Mouse (Mus musculus) adrenal gland, adult 18-20 months (tissue): ENCODE measurements around the gene Asb4. TPM values are rescaled to one million over a fixed set of nuclear protein-coding genes. Genes with fewer than 3 reads are reported as not detected.
A peak's percentile ranks its signal among the peaks of the same experiment; 100 is the strongest.
"Not testable (repeated sequence)": the region's sequence is repeated elsewhere in the genome, so short reads cannot be mapped to it uniquely, and the experiment has no call there.

Experiments
- DNase-seq, 2 experiments: peaks; one replicate each; pipeline ENCODE4 v3.0.0; 2021 to 2022; ENCODE audit warnings: low spot score in 2 of 2
- long read RNA-seq, 2 experiments: library from polyadenylated mRNA; stranded (forward); transcript quantifications; one replicate each; pipeline ENCODE4 v2.0.0; 2021
- total RNA-seq, 2 experiments: library from RNA; stranded (reverse); gene quantifications; 1 replicate in 1 of 2; 2 replicates in 1 of 2; pipeline ENCODE4 v1.2.3; 2021

The Asb4 gene
- 1 to 10 TPM in 1 of 2 experiments, under 1 TPM in 1; 0.80 to 1.1 TPM for total RNA-seq
- long read RNA-seq, experiment 1, partial matches to known transcripts: 1 of 1 reads
- long read RNA-seq, experiment 1, other reads (novel, unspliced or antisense): 0 of 1 reads
- long read RNA-seq, experiment 2, partial matches to known transcripts: 2 of 2 reads
- long read RNA-seq, experiment 2, other reads (novel, unspliced or antisense): 0 of 2 reads

DNA sequence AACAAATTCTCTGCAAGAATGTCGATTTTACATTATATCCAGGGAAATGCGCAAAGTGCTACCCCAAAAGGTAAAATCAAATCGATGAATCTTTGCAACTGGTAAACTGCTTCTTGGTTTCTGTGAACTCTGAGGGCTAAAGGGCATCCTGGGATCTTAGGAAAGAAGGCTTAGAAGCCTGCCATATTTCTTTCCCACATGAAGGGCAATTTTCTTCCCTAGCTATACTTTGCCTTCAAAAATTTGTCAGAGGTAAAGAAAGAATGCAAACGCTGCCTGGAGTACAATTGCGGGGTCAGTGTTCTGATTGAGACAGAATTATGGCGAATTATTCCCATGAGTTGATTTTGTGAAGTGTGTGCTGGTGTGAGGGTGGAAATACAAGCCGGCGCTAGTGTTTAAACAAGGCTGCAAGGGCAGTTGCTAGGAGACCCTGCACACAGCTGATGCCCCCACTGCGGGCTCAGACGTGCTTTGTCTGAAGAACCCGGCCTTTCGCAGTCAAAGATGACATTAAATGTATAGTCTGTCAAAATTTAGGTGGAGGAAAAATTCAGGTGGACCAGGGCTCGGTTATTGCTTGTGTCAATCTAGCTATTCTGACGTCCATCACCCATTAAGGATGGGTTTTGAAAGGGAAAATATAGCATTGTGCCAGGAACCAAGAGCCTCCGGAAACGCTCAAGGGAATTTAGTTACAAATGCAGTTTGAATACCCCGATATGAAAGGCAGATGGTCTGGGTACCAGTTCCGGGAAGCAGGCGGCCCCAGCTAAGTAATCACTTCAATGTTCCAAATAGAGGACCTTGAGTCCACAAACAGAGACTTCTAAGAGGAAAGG is at the start of gene Asb4:
Gene Asb4, plus strand, starts transcription at position 51 of the 842 bp plus-strand sequence.
- no peak for DNase-seq

DNA sequence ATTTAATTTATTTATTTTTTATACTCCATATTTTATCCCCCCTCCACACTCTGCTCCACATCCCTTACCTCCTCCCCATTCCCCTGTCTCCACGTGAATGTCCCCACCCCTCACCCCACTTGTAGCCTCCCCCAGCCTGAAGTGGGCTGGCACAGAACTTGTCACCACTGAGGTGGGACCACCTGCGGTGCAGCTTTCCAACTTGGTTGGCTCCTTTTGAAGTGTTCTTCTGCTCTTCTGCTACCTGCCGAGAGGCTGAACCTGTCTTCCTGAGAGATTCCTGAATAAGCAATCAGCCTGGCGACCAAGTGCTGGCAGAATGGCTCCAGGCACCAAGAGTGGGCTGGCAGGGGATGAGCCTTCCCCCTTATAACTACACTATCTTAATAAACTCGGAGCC is 49.2 kb upstream of the Asb4 start:
- no peak for DNase-seq

DNA sequence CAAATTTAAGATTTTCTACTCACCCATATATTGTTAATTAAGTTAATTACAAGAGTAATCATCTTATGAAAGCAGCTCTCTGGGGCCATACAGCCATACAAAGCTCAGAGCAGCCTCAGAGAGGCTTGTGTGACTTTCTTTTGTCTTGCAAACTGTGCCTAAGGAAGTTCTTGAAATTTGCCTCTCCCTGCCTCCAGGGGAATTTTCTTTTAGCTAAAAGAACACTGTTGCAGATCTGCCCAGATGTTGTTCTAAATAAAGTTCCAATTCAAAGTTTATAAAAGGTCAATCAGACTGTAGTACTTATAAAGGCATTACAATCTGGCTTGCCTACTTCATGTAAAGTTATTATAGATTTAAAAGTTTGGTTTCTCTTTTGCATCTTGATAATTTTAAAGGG is 47.2 kb upstream of the Asb4 start:
- not testable (repeated sequence) for DNase-seq

- not testable (repeated sequence) for DNase-seq
Observed at GRCm38 (mm10) chr6:5338781-5339180, 44.4 kb upstream of the Asb4 start.

DNA sequence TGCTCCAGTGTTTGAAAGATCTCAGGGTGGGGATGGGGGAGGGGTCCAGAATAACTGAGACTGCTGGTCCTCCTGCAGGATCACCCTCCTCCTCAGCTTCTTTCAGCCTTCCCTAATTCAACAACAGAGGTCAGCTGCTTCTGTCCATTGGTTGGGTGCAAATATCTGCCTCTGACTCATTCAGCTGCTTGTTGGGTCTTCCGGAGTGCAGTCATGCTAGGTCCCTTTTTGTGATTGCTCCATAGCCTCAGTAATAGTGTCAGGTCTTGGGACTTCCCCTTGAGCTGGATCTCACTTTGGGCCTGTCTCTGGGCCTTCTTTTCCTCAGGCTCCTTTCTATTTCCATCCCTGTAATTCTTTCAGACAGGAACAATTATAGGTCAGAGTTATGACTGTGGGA is 43.9 kb upstream of the Asb4 start:
- not testable (repeated sequence) for DNase-seq

- DNase-seq: no peak
Observed at GRCm38 (mm10) chr6:5344255-5344654, 38.9 kb upstream of the Asb4 start.

DNA sequence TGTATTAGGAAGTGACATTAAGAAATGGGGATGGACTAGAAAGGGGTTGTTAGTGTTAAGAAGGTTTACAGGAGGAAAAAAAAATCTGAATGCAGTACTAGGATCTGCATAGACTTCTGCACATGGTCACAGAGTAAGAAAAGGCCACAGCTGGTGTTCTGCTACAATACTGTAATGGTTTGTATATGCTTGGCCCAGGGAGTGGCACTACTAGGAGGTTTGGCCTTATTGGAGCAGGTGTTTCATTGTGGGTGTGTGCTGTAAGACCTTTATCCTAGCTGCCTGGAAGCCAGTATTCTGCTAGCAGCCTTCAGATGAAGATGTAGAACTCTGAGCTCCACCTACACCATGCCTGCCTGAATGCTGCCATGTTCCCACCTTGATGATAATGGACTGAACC is 25.3 kb upstream of the Asb4 start:
- DNase-seq: no peak

DNA sequence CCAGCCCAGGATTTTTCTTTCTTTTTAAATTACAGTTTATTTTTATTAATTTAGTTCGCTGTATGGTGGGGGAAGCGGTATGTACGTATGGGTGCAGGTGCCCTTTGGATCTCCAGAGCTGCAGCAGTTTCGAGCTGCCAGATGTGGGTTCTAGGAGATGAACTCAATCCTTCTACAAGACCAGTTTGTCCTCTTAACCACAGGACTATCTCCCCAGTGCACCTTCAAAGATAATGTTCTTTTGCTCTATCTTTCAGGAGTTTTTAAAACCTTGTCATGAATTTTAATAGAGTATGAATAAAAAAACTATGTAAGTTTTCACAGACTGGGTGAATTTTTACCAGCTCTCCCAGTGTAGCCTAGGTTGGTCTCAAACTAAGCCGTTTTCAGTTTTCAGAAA is 22.8 kb upstream of the Asb4 start:
- no peak for DNase-seq

DNA sequence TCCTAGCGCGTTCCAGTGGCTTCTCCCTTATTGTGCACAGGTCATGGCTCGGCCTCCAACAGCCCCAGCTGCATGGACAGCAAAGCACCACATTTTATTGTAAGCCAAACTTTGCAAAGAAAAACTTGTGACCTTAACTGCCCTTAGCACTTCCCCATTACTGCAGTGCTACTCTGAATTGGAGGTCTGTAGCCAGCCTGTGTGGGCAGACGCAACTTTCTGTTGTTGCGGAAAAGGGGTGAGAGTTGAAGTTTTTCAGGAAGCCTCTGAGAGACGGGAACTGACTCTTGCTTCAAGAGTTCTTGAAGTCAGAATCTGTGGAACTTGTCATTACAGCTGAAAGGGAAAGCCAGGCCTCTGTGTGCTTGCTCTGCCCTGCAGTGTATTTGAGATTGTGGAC is 21.2 kb upstream of the Asb4 start:
- DNase-seq: no peak

DNA sequence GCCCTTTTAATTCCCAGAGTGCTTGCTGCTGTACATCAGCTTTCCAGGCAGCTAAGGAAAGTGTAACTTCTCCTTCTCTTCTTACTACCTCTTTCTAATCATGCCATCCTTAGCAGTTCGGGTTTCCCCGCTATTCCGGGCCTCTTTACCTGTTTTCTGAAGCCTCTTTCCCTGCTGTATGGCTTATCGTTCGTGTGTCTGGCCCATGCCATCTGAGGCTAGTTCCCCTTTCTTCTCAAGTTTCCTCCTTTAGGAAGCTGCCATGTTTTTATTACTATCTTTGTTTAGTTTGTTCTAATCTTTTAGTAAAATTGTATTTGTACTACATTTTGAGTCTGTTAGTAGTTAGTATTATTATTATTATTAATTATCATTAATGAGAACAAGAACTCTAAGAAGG is 17.3 kb upstream of the Asb4 start:
- DNase-seq: no peak

DNA sequence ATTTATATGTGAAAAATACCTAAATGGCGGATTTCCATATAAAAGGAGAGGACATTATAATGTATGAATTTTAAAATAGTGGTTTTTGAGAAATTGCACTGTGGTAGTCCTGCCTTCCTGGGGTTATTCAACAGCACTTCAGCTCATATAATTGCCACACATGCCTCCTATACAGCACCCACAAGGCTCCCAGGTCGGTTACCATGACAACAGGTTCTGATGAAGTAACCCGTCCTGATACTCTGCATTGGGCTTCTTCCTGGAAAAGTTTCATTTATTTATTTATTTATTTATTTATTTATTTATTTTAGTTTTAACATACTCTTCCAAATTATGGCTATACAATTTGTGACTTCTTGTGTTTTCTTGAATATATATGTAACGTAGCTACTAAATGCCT is 6.3 kb upstream of the Asb4 start:
- no peak for DNase-seq

DNA sequence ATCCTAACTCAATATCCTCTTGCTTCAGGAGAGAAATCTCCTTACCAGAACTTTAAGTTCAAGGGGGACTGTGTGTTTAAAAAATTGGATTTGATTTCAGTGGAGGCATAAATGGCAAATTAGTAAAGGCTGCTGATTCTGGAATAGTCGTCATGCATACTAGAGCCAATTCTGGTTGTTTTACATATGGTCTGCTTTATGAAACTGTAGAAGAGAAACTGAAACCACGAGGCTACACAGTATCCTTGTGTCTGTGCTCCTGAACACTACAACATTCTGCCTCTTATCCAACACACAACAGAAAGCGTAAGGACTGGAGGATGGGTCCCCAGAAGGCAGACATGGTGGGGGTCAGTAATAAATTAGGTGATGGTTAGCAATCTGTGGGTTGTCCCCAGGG is 4.1 kb upstream of the Asb4 start:
- DNase-seq: no peak

DNA sequence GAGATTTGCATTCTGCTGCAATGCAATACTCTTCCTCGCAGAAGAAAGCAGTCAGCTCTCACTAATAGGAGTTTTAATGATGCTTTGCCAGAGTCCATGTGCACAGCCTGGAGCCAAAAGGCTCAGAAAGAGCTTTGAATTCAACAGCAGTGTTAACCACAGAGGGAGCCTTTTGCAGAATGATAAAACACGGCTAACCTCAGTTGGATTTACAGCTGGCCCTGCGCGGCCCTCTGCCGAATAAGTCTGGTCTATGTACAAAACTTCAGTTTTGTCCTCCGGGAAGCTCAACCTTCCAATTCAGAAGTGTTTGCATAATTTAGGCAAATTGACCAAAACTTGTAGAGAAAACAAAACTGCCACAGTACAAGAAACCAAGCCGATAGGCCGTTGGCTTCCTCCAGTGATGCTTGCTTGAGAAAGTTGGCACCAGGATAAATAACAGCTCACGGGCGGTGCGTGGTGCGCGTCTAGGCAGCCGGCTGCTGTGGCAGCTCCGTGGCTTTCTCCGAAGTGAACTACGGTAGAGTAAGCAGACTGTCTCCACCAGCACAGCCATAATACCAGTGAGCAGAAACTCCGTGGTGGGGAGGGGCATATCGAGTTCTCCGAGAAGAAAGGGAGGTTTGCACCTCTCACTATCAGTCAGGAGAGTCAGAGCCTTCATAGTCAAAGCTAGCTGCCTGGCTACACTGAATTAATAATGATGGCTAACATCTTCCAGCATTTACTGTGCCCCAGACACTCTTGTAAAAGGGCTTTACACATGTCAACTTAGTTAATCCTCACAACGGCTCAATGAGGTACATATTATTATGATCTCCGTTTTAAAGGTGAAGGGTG is 3.2 kb upstream of the Asb4 start:
- no peak for DNase-seq

- DNase-seq: no peak
Observed at GRCm38 (mm10) chr6:5380624-5381252, 2.4 kb upstream of the Asb4 start.

DNA sequence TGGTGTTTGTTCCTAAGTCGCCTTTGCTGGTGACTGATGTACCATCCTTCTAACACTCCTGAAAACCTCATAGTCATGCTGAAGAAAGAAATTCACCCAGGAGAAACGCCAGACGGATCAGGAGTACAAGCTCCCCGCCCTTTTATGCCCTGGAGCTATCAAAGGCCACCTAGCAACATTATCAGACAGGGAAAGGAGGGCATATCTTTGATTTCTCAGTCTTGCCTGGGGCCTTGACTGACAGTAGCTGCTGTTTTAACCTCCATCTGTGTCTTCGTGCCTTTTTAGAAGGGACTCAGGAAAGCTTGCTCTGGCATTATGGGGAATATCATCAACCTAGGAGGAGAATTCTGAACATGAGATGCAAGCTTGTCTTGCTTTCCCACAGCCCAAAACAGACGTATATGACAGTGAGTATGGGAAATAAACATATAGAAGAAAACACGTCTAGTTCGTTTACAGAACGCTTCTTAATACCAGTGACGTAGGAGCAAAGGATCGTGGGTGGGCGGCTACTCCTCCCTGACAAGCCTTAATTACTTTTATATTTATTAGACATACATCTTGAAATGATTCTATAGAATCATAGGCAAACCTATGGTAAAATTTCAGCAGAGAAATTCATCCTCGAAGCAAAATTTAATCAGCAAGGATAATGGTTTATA is 1.1 kb upstream of the Asb4 start:
- DNase-seq: no peak

- DNase-seq: peak; percentile 73 to 79
Observed at GRCm38 (mm10) chr6:5382583-5383215, 487 bp upstream of the Asb4 start.

DNA sequence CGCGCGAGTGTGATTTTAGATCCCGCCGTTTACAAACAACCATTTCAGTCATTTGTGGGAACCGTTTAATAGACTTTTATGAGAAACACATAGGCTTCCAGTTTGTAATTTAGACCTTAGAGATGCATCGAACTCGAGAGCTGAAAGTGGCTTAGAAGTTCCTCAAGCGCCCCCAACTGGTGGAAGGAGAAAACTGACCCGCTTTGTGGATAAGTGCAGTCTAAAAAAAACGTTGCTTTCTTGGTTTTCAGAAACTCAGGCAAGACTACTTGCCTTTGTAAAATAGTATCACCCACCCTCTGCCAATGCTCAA is 948 bp downstream of the Asb4 start:
- peak; percentile 45 to 47 for DNase-seq

- no peak for DNase-seq
Observed at GRCm38 (mm10) chr6:5385161-5385640, 2.0 kb downstream of the Asb4 start.

DNA sequence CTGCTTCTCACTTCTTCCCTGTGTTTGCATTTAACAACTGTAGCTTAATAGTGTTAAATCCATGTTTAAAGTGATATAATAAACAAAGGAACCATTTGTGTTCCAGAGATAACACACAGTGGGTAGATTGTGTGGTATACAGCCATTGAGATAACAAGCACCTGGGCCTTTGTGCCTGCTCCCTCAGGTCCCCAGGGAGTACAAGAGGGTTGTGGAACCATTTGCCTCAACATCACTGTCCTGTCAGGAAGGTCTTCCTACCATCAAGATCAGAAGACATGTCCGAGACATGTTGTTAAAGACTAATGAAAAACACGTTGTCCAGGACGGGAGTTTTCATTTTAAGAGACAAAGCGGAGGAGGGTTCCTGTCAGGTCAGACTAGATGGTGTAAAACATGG is 3.3 kb downstream of the Asb4 start:
- DNase-seq: no peak

DNA sequence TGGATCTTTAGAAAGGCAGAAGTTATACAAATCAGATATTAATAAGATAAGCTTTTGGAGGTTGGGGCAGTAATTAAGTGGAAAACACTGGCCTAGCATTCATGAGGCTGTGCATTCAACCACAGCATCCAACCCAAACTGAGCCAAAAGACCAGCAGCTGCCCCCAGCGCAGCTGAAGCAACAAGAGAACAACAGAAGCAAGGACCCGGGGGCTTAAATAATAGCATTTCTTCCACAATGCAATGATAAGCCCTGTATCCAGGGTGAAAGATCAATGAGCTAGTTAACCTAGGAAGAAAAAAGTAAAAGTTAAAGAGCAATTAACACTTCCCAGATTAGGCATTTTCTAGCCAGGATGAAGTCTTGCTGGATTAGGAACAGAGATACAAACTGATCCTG is 4.2 kb downstream of the Asb4 start:
- no peak for DNase-seq
